Mouse (Mus musculus) fibroblast of lung, adult 2 months (primary cell): Measurements from ENCODE around the gene Tmem211.

Source experiments
- DNase-seq: peaks from one replicate; pipeline ENCODE4 v3.0.0-alpha.2; 2011; ENCODE audit warnings: low read depth

Tmem211 gene

GRCm38 (mm10) chr5:113212156-113212835, 14.4 kb upstream of the Tmem211 start:
- DNase-seq, result no peak

- no peak for DNase-seq
Observed at GRCm38 (mm10) chr5:113214041-113214440, 12.7 kb upstream of the Tmem211 start.

GRCm38 (mm10) chr5:113214455-113214854, 12.3 kb upstream of the Tmem211 start:
- no peak for DNase-seq

GRCm38 (mm10) chr5:113215610-113216011, 11.1 kb upstream of the Tmem211 start:
- peak; percentile 54 for DNase-seq

- no peak for DNase-seq
Observed at GRCm38 (mm10) chr5:113216328-113216960, 10.3 kb upstream of the Tmem211 start.

GRCm38 (mm10) chr5:113217076-113217475, 9.6 kb upstream of the Tmem211 start:
- DNase-seq, result no peak

- DNase-seq, result no peak
Observed at GRCm38 (mm10) chr5:113218617-113219235, 8.0 kb upstream of the Tmem211 start.

GRCm38 (mm10) chr5:113219450-113219849, 7.3 kb upstream of the Tmem211 start:
- no peak for DNase-seq

GRCm38 (mm10) chr5:113219876-113220275, 6.8 kb upstream of the Tmem211 start:
- no peak for DNase-seq

- DNase-seq, result no peak
Observed at GRCm38 (mm10) chr5:113220383-113221146, 6.1 kb upstream of the Tmem211 start.

GRCm38 (mm10) chr5:113221147-113221865, 5.4 kb upstream of the Tmem211 start, which contains the start of gene 2900026A02Rik:
Gene 2900026A02Rik (minus strand): TSS chr5:113221236.
- no peak for DNase-seq

GRCm38 (mm10) chr5:113223888-113224287, 2.8 kb upstream of the Tmem211 start:
- DNase-seq, result no peak

GRCm38 (mm10) chr5:113225271-113225670, 1.4 kb upstream of the Tmem211 start:
- no peak for DNase-seq

GRCm38 (mm10) chr5:113225686-113226435, 848 bp upstream of the Tmem211 start:
- no peak for DNase-seq

- DNase-seq, result no peak
Observed at GRCm38 (mm10) chr5:113230196-113230595, 3.5 kb downstream of the Tmem211 start.

- no peak for DNase-seq
Observed at GRCm38 (mm10) chr5:113249263-113249930, 22.7 kb downstream of the Tmem211 start.

GRCm38 (mm10) chr5:113250806-113251205, 24.1 kb downstream of the Tmem211 start:
- no peak for DNase-seq

- no peak for DNase-seq
Observed at GRCm38 (mm10) chr5:113265637-113266036, 38.9 kb downstream of the Tmem211 start.

GRCm38 (mm10) chr5:113268246-113268645, 41.5 kb downstream of the Tmem211 start:
- DNase-seq, result no peak

GRCm38 (mm10) chr5:113270043-113270442, 43.3 kb downstream of the Tmem211 start:
- no peak for DNase-seq
